Mouse (Mus musculus) kidney, embryonic 14.5 days (tissue): Measurements from ENCODE around the gene B9d1. TPM values are rescaled to one million over a fixed set of nuclear protein-coding genes. Genes with fewer than 3 reads are reported as not detected.

Experiments
- ATAC-seq: fragments of 200-750 bp; cut with Nextera tagmentation; 2 replicates; pipeline ENCODE4 v1.8.0; 2017; ENCODE audit warnings: moderate number of reproducible peaks, mild to moderate bottlenecking, moderate TSS enrichment, moderate library complexity; ENCODE audit not compliant: low FRiP score, low TSS enrichment
- H3K27ac ChIP-seq: fragments of 300-500 bp; sonication (generic); 2 replicates; pipeline ENCODE4 v1.5.1; 2014; ENCODE audit warnings: low read depth, mild to moderate bottlenecking, low read length, moderate library complexity, mixed read lengths
- H3K27me3 ChIP-seq: fragments of 300-500 bp; sonication (generic); 2 replicates; pipeline ENCODE4 v1.6.1; 2014; ENCODE audit warnings: mild to moderate bottlenecking, low read length; ENCODE audit not compliant: control insufficient read depth, insufficient read depth
- H3K36me3 ChIP-seq: fragments of 300-500 bp; sonication (generic); 2 replicates; pipeline ENCODE4 v1.6.1; 2014; ENCODE audit warnings: low read length, mixed read lengths; ENCODE audit not compliant: control insufficient read depth, insufficient read depth
- H3K4me1 ChIP-seq: fragments of 300-500 bp; sonication (generic); 2 replicates; pipeline ENCODE4 v1.6.1; 2014; ENCODE audit warnings: low read length, mixed read lengths; ENCODE audit not compliant: control insufficient read depth, insufficient read depth
- H3K4me2 ChIP-seq: fragments of 300-500 bp; sonication (generic); replicated peaks from 2 replicates; pipeline ENCODE4 v1.6.1; 2014; ENCODE audit warnings: low read depth, mild to moderate bottlenecking, low read length
- H3K4me3 ChIP-seq: fragments of 300-500 bp; sonication (generic); 2 replicates; pipeline ENCODE4 v1.5.1; 2014; ENCODE audit warnings: mild to moderate bottlenecking, low read length
- H3K9ac ChIP-seq: fragments of 300-500 bp; sonication (generic); 2 replicates; pipeline ENCODE4 v1.6.1; 2014; ENCODE audit warnings: low read depth, mild to moderate bottlenecking, low read length, moderate library complexity
- H3K9me3 ChIP-seq: fragments of 300-500 bp; sonication (generic); 2 replicates; pipeline ENCODE4 v1.6.1; 2016; ENCODE audit warnings: low read length; ENCODE audit not compliant: control insufficient read depth
- WGBS: fragments of 180-500 bp; shearing (Covaris S2); extraction: QIAGEN DNeasy Blood & Tissue Kit; methylation state at CpG from one replicate; pipeline ENCODE4 v1.1.7; 2014; 5-methylcytosine and 5-hydroxymethylcytosine counted together
- polyA plus RNA-seq: library from polyadenylated mRNA; unstranded; fragments of >200 nt; fragmentation: Nextera tagmentation; extraction: Ambion mirVana; gene quantifications from 2 replicates; pipeline ENCODE4 v1.2.1, GENCODE M21; 2014

B9d1 gene
- polyA plus RNA-seq, 1 experiment from 2014 or later: 49.2 TPM

GRCm38 (mm10) chr11:61477566-61478508, 27.1 kb upstream of the B9d1 start:
- peak overlapping the region; percentile 28 for H3K4me2 ChIP-seq
- WGBS: 38% methylated on average over 17 of the region's 17 CpGs
- peak overlapping the region; percentile 2; the same call in 1 of the 2 replicates for H3K4me3 ChIP-seq

GRCm38 (mm10) chr11:61478788-61479187, 26.2 kb upstream of the B9d1 start:
- no peaks in the 10 kb centered on the region for H3K36me3 ChIP-seq
- H3K9ac ChIP-seq: no peak overlapping the region
- 88% methylated on average over 4 of the region's 4 CpGs for WGBS
- no peak overlapping the region for H3K27ac ChIP-seq
- H3K9me3 ChIP-seq: no peaks in the 10 kb centered on the region
- H3K4me2 ChIP-seq: no peak overlapping the region
- ATAC-seq: no peak
- H3K4me1 ChIP-seq: peaks cover 16% of the 10 kb centered on the region
- no peaks in the 10 kb centered on the region for H3K27me3 ChIP-seq
- no peak overlapping the region for H3K4me3 ChIP-seq

More at GRCm38 (mm10) chr11:61477566-61478508, 27.1 kb upstream of the B9d1 start:
- no peaks in the 10 kb centered on the region for H3K27me3 ChIP-seq
- H3K9me3 ChIP-seq: no peaks in the 10 kb centered on the region
- peak overlapping the region; percentile 43; the same call in 1 of the 2 replicates for H3K27ac ChIP-seq
- H3K36me3 ChIP-seq: no peaks in the 10 kb centered on the region
- H3K9ac ChIP-seq: peak overlapping the region; percentile 13; the same call in 1 of the 2 replicates
- H3K4me1 ChIP-seq: peaks cover 10% of the 10 kb centered on the region
- peak; percentile 75 for ATAC-seq

GRCm38 (mm10) chr11:61481239-61482090, 23.5 kb upstream of the B9d1 start:
- H3K9me3 ChIP-seq: no peaks in the 10 kb centered on the region
- no peak overlapping the region for H3K4me2 ChIP-seq
- H3K27ac ChIP-seq: no peak overlapping the region
- no peak overlapping the region for H3K9ac ChIP-seq
- H3K27me3 ChIP-seq: no peaks in the 10 kb centered on the region
- no peaks in the 10 kb centered on the region for H3K36me3 ChIP-seq
- ATAC-seq: no peak
- H3K4me1 ChIP-seq: peaks cover 28% of the 10 kb centered on the region
- WGBS: 51% methylated on average over 9 of the region's 9 CpGs
- H3K4me3 ChIP-seq: no peak overlapping the region

GRCm38 (mm10) chr11:61483226-61483845, 21.6 kb upstream of the B9d1 start:
- no peak for ATAC-seq
- no peaks in the 10 kb centered on the region for H3K9me3 ChIP-seq
- H3K4me2 ChIP-seq: no peak overlapping the region
- H3K27ac ChIP-seq: peak overlapping the region; percentile 95
- H3K9ac ChIP-seq: no peak overlapping the region
- peaks cover 9% of the 10 kb centered on the region for H3K36me3 ChIP-seq
- 74% methylated on average over 13 of the region's 13 CpGs for WGBS
- H3K4me3 ChIP-seq: no peak overlapping the region
- peaks cover 40% of the 10 kb centered on the region for H3K4me1 ChIP-seq
- H3K27me3 ChIP-seq: no peaks in the 10 kb centered on the region

GRCm38 (mm10) chr11:61484256-61484612, 20.7 kb upstream of the B9d1 start:
- 14% methylated on average over 10 of the region's 10 CpGs for WGBS
- no peak for ATAC-seq
- Histone ChIP-seq H3K27me3 (no peaks in the 10 kb centered on the region), H3K27ac (peak overlapping the region; percentile 95), H3K9ac (peak overlapping the region; percentile 50), H3K4me2 (peak overlapping the region; percentile 50), H3K36me3 (peaks cover 18% of the 10 kb centered on the region), H3K4me1 (peaks cover 40% of the 10 kb centered on the region), H3K9me3 (no peaks in the 10 kb centered on the region), H3K4me3 (peak overlapping the region; percentile 10; the same call in 1 of the 2 replicates)

- Histone ChIP-seq H3K4me1 (peaks cover 40% of the 10 kb centered on the region), H3K27me3 (no peaks in the 10 kb centered on the region), H3K9me3 (no peaks in the 10 kb centered on the region), H3K4me2 (peak within 1 kb of the TSS; percentile 50), H3K27ac (peak within 1 kb of the TSS; percentile 95), H3K36me3 (peaks cover 24% of the 10 kb centered on the region), H3K9ac (peak within 1 kb of the TSS; percentile 56; the same call in 1 of the 2 replicates), H3K4me3 (peak within 1 kb of the TSS; percentile 39)
- 3% methylated on average over 20 of the region's 20 CpGs for WGBS
- ATAC-seq: peak; percentile 87
Observed at GRCm38 (mm10) chr11:61484613-61485540, 20.1 kb upstream of the B9d1 start, which contains the start of gene Mfap4. TSS of gene Mfap4 (plus strand) at chr11:61485431.

GRCm38 (mm10) chr11:61485541-61486457, 19.1 kb upstream of the B9d1 start:
- H3K4me1 ChIP-seq: peaks cover 40% of the 10 kb centered on the region
- H3K27me3 ChIP-seq: no peaks in the 10 kb centered on the region
- H3K27ac ChIP-seq: peak overlapping the region; percentile 95
- peak overlapping the region; percentile 39 for H3K4me3 ChIP-seq
- ATAC-seq: peak; percentile 10
- no peaks in the 10 kb centered on the region for H3K9me3 ChIP-seq
- whole genome bisulfite sequencing: 32% methylated on average over 22 of the region's 22 CpGs
- H3K9ac ChIP-seq: peak overlapping the region; percentile 56; the same call in 1 of the 2 replicates
- H3K4me2 ChIP-seq: peak overlapping the region; percentile 50
- H3K36me3 ChIP-seq: peaks cover 34% of the 10 kb centered on the region
